Mouse (Mus musculus): ENCODE results near the gene Fam50b.

DNA sequence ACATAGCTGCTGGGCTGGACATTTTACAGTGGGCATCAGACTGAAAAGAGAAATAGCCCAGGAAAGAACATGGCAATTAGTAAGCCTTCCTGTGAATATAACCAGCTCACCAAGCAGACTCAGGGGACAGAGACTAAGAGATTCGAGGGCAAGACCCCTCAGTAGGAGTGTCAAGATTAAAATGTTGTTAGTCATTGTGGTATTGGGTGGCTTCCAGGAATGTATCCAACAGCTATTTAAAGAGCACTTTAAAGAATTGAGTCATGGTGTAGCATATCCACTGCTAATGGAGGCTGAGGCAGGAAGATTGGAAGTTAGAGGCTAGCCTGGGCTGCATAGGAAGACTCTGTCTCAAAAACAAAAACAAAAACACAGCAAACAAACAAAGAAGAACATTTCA, 870 bp upstream of the Fam50b start:
- no peak for TF ChIP-seq CTCF (IDR thresholded peaks at IDR 0.05; ENCODE audit: extremely low read depth, insufficient read length, insufficient replicate concordance, low read depth, low read length)
- no peak for TF ChIP-seq POLR2A (IDR thresholded peaks at IDR 0.05; ENCODE audit: low read depth, low read length)
